Mouse (Mus musculus): ENCODE results near the gene 2010300C02Rik. TPM values are rescaled to one million over a fixed set of nuclear protein-coding genes. Genes with fewer than 3 reads are reported as not detected.

The 2010300C02Rik gene
- polyA plus RNA-seq, 1 experiment from 2014 or later: 1.1 TPM

DNA sequence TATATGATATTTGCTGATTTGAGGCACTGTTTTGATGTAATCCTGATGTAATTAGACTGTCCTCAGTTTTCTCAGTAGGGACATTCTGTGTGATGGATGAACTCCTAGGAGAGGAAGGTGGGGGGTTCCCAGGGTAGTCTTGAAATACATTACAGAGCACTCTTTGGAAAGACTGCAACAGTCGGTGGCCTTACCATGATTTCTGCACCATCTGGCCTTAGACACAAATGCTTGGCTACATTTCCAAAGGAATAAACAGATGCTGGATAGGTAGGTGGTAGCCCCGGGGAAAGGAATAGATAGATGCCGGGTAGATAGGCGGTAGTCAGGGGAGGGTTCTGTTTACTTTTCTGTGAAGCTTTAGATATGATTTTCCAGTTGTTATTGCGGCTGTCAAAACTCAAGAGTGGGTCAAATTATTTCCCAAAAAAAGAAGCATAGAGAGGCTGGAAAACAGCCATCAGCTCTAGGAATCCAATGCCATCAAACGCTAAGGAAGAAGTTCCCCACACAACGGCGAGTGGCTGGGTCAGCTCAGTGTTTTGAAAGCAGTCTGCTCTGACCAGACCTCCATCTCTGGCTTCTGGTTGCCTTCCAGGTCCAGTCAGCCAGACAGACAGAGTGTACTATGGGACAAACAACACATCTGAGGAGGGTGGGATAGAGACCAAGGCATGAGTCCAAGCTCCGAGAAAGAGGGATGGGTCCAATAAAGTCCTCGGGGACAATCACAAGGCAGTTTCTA lies 147.2 kb downstream of the 2010300C02Rik start:
- ATAC-seq (ENCODE audit: low FRiP score): no peak
- no peak overlapping the region for H3K4me2 ChIP-seq
- H3K9ac ChIP-seq: no peak overlapping the region
- no peak overlapping the region for H3K4me3 ChIP-seq (replicated peaks)
- H3K27me3 ChIP-seq: no peaks in the 10 kb centered on the region
- 89% methylated on average over 10 of the region's 10 CpGs for WGBS
- no peaks in the 10 kb centered on the region for H3K4me1 ChIP-seq
- no peaks in the 10 kb centered on the region for H3K36me3 ChIP-seq (replicated peaks)
- H3K9me3 ChIP-seq: no peaks in the 10 kb centered on the region
- H3K27ac ChIP-seq: no peak overlapping the region

DNA sequence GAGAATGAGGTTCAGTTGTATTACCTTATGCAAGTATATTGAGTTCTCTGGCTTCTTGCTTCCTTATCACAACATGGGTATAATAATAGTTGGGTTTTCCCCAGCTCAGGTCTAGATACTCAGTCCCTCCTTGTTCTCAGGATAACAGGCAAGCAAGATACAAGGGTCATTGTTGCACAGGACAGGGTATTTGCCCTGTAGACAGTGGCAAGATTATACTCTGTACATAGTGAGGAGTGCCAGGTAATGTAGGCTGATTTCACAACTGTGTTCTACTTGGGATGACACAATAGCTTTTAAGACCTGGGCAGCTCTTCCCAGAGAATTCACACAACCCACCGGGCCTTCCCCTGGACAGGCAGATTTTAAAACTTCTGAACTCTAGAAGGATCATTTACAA lies 151.5 kb downstream of the 2010300C02Rik start:
- no peak overlapping the region for H3K4me2 ChIP-seq
- no peaks in the 10 kb centered on the region for H3K27me3 ChIP-seq
- H3K9me3 ChIP-seq: no peaks in the 10 kb centered on the region
- no peaks in the 10 kb centered on the region; the same call in 1 of the 2 replicates for H3K4me1 ChIP-seq
- no peak overlapping the region for H3K27ac ChIP-seq
- H3K9ac ChIP-seq: no peak overlapping the region
- ATAC-seq (ENCODE audit: low FRiP score): no peak
- WGBS: 91% methylated on average over 1 of the region's 1 CpGs
- H3K36me3 ChIP-seq (replicated peaks): no peaks in the 10 kb centered on the region
- no peak overlapping the region for H3K4me3 ChIP-seq (replicated peaks)

GRCm38 (mm10) chr1:37566754-37567153 lies 153.1 kb downstream of the 2010300C02Rik start:
- no peaks in the 10 kb centered on the region for H3K36me3 ChIP-seq (replicated peaks)
- H3K4me3 ChIP-seq (replicated peaks): no peak overlapping the region
- H3K27me3 ChIP-seq: no peaks in the 10 kb centered on the region
- no peak overlapping the region for H3K27ac ChIP-seq
- 91% methylated on average over 4 of the region's 4 CpGs for WGBS
- H3K9ac ChIP-seq: no peak overlapping the region
- H3K4me2 ChIP-seq: no peak overlapping the region
- H3K4me1 ChIP-seq: no peaks in the 10 kb centered on the region; the same call in 1 of the 2 replicates
- H3K9me3 ChIP-seq: peaks cover 4% of the 10 kb centered on the region; the same call in 1 of the 2 replicates
- ATAC-seq (ENCODE audit: low FRiP score): no peak

- ATAC-seq (ENCODE audit: low FRiP score): no peak
- Histone ChIP-seq H3K9ac (no peak overlapping the region), H3K27ac (no peak overlapping the region), H3K9me3 (peaks cover 4% of the 10 kb centered on the region; the same call in 1 of the 2 replicates), H3K4me2 (no peak overlapping the region), H3K27me3 (no peaks in the 10 kb centered on the region), H3K36me3 (replicated peaks) (no peaks in the 10 kb centered on the region), H3K4me1 (no peaks in the 10 kb centered on the region; the same call in 1 of the 2 replicates), H3K4me3 (replicated peaks) (no peak overlapping the region)
- 87% methylated on average over 2 of the region's 2 CpGs for WGBS
Measured at GRCm38 (mm10) chr1:37566344-37566743, 153.5 kb downstream of the 2010300C02Rik start.

GRCm38 (mm10) chr1:37565396-37565795 lies 154.5 kb downstream of the 2010300C02Rik start:
- Histone ChIP-seq H3K27me3 (no peaks in the 10 kb centered on the region), H3K4me2 (no peak overlapping the region), H3K9ac (no peak overlapping the region), H3K4me3 (replicated peaks) (no peak overlapping the region), H3K9me3 (peaks cover 4% of the 10 kb centered on the region; the same call in 1 of the 2 replicates), H3K27ac (no peak overlapping the region), H3K4me1 (no peaks in the 10 kb centered on the region; the same call in 1 of the 2 replicates), H3K36me3 (replicated peaks) (no peaks in the 10 kb centered on the region)
- ATAC-seq (ENCODE audit: low FRiP score): no peak
- WGBS: 51% methylated on average over 6 of the region's 6 CpGs

GRCm38 (mm10) chr1:37561955-37562354 lies 157.9 kb downstream of the 2010300C02Rik start:
- WGBS: 88% methylated on average over 3 of the region's 3 CpGs

More at GRCm38 (mm10) chr1:37561955-37562354, 157.9 kb downstream of the 2010300C02Rik start:
- Histone ChIP-seq H3K4me3 (replicated peaks) (no peak overlapping the region), H3K27ac (no peak overlapping the region), H3K4me1 (no peaks in the 10 kb centered on the region; the same call in 1 of the 2 replicates), H3K27me3 (no peaks in the 10 kb centered on the region), H3K9ac (no peak overlapping the region), H3K4me2 (no peak overlapping the region), H3K36me3 (replicated peaks) (no peaks in the 10 kb centered on the region), H3K9me3 (peaks cover 4% of the 10 kb centered on the region; the same call in 1 of the 2 replicates)
- no peak for ATAC-seq (ENCODE audit: low FRiP score)

Other genes starting within 250 kb of the 2010300C02Rik start
- 5.0 and 5.1 TPM in 2 replicates for gene Mgat4a, start 179.1 kb downstream of the 2010300C02Rik start, polyA plus RNA-seq (2016; fragmentation: Nextera tagmentation; extraction: Ambion mirVana)
- gene Tsga10, start 146.3 kb upstream of the 2010300C02Rik start, polyA plus RNA-seq (2016; fragmentation: Nextera tagmentation; extraction: Ambion mirVana): 18.3 and 20.2 TPM in 2 replicates
- gene Lipt1, start 151.7 kb upstream of the 2010300C02Rik start, polyA plus RNA-seq (2016; fragmentation: Nextera tagmentation; extraction: Ambion mirVana): 7.9 and 9.3 TPM in 2 replicates
- 22.1 and 23.1 TPM in 2 replicates for gene Mitd1, start 170.3 kb upstream of the 2010300C02Rik start, polyA plus RNA-seq (2016; fragmentation: Nextera tagmentation; extraction: Ambion mirVana)
- gene Mrpl30, start 170.4 kb upstream of the 2010300C02Rik start, polyA plus RNA-seq (2016; fragmentation: Nextera tagmentation; extraction: Ambion mirVana): 213 and 215 TPM in 2 replicates
- not detected in 2 replicates for gene Lyg2, start 196.4 kb upstream of the 2010300C02Rik start, polyA plus RNA-seq (2016; fragmentation: Nextera tagmentation; extraction: Ambion mirVana)
- not detected in 2 replicates for gene Lyg1, start 237.7 kb upstream of the 2010300C02Rik start, polyA plus RNA-seq (2016; fragmentation: Nextera tagmentation; extraction: Ambion mirVana)